Mouse (Mus musculus): ENCODE results near the gene Gdpd3.

GRCm38 (mm10) chr7:126725077-126725476, 41.1 kb upstream of the Gdpd3 start:
- no peak for TF ChIP-seq CTCF (IDR thresholded peaks at IDR 0.05; ENCODE audit: low read depth)
- no peak for TF ChIP-seq EP300 (IDR thresholded peaks at IDR 0.05; ENCODE audit: low read depth)
